Mouse (Mus musculus) spleen, embryonic (tissue): Measurements from ENCODE around the gene Lztr1.
"Not testable (repeated sequence)": the region's sequence is repeated elsewhere in the genome, so short reads cannot be mapped to it uniquely, and the experiment has no call there.

Source experiments
- CTCF ChIA-PET: fragments of 350-600 bp; sonication (Branson Sonifier 250); formaldehyde crosslinking; loops from one replicate; lab custom pipeline; 2022; lab: Charles Lee

The Lztr1 gene

GRCm38 (mm10) chr16:17502681-17503080 lies 5.8 kb upstream of the Lztr1 start:
- CTCF ChIA-PET, result interaction anchor here (0.6 kb wide), 1 partner anchor 32 kb away, joined by 9 read pairs; no protein-coding TSS in a partner anchor

GRCm38 (mm10) chr16:17507018-17507552 lies 1.4 kb upstream of the Lztr1 start:
- CTCF ChIA-PET, result no interaction called here

DNA sequence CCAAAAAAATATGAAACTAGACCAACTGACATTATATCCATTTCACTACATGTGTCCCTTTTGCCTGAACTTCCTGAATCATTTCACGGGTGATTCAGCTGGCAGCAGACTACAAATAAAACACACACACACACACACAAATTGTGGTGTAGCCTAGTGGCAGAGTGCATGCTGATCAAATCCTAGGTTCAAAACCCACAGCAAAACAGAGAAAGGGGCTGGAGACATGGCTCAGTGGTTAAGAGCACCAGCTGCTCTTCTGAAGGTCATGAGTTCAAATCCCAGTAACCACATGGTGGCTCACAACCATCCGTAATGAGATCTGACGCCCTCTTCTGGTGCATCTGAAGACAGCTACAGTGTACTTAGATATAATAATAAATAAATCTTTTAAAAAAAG lies 457 bp upstream of the Lztr1 start:
- CTCF ChIA-PET, result not testable (repeated sequence)

DNA sequence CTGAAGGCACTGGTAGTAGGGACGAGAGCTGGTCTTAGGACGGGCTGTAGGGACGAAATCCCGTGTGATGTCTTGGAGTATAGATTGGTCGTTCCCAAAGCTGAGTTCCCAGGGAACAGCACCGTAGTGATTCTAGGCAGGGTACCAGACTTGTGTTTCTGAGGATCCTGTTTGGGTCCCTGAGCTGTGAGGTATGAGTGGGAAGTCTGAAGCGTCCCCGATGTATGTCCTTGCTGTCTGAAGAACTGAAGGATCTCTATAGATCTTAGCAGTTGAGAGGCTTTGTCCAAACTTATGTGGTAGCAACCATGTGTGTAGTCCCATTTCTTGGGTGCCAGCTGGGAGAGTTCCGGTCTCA lies 731 bp downstream of the Lztr1 start:
- CTCF ChIA-PET, result interaction anchor here (0.8 kb wide), 1 partner anchor 19 kb away, joined by 3 read pairs; the partner anchor contains the start of gene Aifm3

GRCm38 (mm10) chr16:17510143-17510542 lies 1.7 kb downstream of the Lztr1 start:
- CTCF ChIA-PET, result no interaction called here

DNA sequence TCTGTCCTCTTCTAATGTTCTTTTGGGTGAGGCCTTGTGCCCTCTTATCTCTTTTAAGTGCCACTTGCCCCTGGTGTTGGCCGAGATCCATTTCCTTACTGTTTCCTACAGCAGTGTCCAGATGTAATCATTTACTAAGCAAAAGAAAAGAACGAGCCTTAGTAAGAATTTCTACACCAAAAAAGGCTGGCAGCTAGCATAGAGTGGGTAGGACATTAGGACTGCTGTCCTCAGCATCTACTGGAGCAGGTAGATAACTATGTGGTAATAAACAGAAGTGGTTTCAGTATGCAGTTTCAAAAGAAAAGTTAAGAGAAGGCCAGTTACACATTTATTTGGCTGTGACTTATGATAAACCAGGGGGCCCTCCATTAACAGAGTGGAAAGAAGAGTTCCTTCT lies 2.2 kb downstream of the Lztr1 start:
- CTCF ChIA-PET, result no interaction called here

DNA sequence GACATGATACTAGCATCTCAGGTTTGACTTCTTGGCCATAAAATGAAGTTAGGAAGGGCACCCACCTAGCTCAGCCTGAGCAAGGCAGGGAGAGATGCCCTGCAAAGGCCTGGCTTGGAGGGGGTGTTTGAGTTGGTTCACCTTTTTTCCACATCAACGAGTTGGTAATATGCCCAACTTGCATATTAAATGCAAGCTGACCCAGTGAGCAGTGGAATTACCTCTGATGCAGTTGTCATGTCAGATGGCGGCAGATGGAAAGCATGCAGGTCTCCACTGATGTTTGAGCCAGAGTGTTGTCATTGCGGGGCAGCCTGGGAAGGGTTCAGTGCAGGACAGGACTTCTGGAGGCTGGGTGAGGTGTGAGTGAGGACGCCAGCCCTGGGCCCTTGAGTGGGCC lies 2.9 kb downstream of the Lztr1 start:
- CTCF ChIA-PET, result interaction anchor here (0.5 kb wide), 1 partner anchor 300 kb away, joined by 11 read pairs; no protein-coding TSS in a partner anchor

GRCm38 (mm10) chr16:17518910-17519309 lies 10.4 kb downstream of the Lztr1 start:
- CTCF ChIA-PET, result interaction anchor here (0.7 kb wide), 1 partner anchor 11 kb away, joined by 3 read pairs; no protein-coding TSS in a partner anchor

DNA sequence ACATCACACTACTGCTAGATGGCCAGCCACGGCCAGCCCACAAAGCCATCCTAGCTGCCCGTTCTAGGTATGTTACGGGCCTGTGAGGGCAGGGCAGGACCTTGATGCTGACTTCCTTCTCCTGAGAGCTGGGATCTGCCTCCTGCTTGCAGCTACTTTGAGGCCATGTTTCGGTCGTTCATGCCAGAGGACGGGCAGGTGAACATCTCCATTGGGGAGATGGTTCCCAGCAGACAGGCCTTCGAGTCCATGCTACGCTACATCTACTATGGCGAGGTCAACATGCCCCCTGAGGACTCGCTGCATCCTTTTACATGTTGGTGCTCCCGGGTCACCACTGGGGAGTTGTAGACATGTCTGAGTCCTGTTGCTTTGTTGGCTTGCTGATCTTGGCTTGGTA lies 15.7 kb downstream of the Lztr1 start:
- CTCF ChIA-PET, result no interaction called here

DNA sequence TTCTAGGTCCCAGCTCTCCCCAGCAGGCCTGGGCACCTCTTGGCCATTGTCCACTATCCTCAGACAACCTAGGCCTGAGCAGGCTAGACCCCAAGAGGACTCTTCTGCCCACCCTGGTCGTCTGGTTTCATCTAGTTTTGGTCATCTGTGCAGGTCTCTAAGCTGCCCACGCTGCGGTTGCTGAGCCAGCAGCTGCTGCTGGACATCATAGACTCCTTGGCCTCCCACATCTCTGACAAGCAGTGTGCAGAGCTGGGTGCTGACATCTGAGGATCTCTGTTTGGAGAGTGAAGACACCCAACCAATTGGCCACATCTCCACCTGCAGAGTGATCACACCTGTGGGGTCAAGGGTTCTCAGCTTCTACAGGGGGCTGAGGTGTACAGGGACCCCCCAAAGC lies 17.0 kb downstream of the Lztr1 start:
- CTCF ChIA-PET, result no interaction called here

GRCm38 (mm10) chr16:17526223-17526622 lies 17.7 kb downstream of the Lztr1 start:
- CTCF ChIA-PET, result no interaction called here

DNA sequence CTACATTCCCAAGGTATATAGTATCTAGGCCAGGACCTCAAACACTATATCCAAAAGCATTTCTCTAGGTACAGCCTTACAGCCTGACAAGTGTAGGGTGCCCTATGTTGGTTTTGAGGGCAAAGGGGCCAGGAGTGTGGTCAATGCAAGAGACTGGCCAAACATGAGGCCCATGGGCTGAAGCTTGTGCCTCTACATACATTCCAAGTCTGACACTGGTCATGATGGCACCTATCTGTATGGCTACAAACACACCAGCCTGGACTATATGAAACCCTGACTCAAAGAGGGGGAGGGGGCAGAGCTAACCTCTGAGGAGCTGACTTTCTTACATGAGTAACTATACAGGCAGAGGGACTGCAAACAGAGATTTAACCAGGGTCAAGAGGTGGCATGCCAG lies 19.1 kb downstream of the Lztr1 start:
- CTCF ChIA-PET, result no interaction called here

GRCm38 (mm10) chr16:17528276-17528675 lies 19.8 kb downstream of the Lztr1 start:
- CTCF ChIA-PET, result no interaction called here

DNA sequence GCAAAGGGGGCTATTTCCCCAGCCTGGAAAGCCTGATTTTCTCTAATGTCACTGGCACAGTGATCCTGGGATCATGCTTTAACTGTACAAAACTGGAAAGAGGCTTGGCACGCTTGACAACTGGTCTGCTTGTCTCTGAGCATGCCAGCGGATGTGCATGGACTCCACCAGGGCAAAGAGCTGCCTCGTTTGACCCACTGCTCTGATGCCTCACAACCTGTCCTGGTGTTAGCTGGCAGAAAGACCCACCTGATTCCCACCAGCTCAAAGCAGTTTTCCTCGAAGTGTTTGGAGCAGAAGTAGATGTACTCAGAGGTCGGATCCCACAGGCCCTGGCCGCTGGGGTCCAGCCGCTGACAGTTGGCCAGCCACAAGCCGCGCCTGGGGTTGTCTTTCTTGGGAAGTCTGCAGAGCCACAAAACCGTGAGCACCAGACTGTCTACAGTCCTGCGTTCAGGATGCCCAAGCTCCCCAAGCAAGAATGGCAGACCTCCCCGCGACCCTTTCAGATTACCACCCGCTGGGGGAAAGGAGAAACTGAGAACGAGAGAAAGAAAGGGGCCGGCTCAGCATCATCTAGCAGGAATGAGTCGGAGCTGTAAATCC lies 21.6 kb downstream of the Lztr1 start:
- CTCF ChIA-PET, result interaction anchor here (0.6 kb wide), 1 partner anchor 11 kb away, joined by 3 read pairs; no protein-coding TSS in a partner anchor

DNA sequence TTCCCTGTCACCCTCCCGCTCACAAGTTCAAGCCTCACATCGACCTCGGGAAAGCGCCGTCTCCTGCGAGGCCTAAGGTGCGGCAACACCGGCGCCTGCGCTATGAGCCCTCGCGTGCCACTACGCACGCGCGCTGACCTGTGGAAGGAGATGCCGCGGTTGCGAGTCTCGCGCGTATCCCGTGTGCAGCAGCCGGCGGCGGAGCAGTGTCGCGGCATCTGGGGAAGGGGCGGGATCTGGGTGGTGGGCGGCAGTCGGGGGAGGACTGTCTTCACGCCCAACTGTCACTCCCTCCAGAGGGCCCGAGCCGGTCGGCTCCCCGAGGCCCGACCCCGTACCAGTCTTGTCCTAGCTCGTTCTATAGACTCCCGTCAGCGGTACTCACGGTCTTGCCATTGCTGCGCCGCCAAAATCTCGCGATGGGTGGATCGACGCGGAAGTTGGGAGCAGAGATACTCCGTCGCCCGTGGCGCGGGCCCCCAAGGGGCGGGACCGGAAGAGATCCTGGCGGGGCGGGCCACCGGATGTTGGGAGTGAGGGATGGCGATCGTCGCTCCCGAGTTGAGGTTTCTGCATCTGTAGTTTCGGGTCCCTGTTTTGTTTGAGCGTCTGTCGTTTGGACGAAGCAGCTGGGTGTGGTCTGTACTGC lies 22.3 kb downstream of the Lztr1 start, which contains the start of gene Thap7:
TSS of gene Thap7 (minus strand) at position 497 of the 649 bp plus-strand sequence.
- CTCF ChIA-PET, result interaction anchor here (0.6 kb wide), 1 partner anchor 12 kb away, joined by 3 read pairs; no protein-coding TSS in a partner anchor

GRCm38 (mm10) chr16:17532271-17532670 lies 23.8 kb downstream of the Lztr1 start:
- CTCF ChIA-PET, result no interaction called here

DNA sequence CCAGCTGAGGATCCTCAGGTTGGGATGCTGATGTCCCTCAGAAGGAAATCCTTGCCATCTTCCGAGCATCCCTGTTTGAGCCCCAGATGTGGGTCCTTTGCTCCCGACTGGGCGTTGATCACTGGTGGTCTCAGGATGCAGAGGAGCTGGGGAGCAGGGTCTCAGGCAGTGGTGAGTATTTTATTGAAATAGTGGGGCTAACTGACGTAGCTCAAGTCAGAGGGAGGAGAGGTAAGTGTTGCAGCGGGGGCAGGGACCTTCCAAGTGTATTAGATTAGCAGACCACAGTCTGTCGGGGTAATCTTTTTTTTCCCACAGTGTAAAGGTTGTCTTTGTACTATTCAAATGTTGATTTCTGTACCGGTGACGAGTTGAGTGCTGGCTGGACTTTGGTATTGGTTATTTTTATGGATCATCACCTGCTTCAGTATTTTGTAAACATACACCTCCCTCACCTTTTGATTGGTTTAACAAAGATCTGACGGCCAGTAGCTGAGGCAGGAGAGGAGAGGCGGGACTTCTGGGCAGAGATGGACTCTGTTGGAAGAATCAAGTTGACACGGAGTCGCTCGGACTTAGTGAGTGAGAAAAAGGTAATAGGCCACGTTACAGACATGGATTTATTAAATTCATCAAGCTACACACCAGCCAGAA lies 24.3 kb downstream of the Lztr1 start:
- CTCF ChIA-PET, result no interaction called here

GRCm38 (mm10) chr16:17536584-17536983 lies 28.1 kb downstream of the Lztr1 start:
- CTCF ChIA-PET, result no interaction called here

DNA sequence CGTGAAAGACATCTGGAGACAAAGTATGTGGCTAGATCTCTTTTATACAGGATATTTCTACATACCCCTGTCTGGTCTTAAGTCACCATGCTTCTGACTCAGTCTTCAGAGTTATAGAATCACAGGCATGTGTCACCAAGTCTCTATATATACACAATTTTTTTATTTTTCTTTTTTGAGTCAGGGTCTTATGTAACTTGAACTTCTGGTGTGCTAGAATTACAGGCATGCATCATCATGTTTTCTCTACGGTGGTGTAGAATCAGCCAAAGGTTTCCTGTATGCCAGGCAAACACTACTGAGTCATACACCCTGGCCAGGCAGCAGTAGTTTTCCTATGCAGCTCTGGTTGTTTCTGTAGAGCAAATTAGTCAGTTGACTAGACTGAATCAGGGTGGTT lies 34.1 kb downstream of the Lztr1 start:
- CTCF ChIA-PET, result no interaction called here

DNA sequence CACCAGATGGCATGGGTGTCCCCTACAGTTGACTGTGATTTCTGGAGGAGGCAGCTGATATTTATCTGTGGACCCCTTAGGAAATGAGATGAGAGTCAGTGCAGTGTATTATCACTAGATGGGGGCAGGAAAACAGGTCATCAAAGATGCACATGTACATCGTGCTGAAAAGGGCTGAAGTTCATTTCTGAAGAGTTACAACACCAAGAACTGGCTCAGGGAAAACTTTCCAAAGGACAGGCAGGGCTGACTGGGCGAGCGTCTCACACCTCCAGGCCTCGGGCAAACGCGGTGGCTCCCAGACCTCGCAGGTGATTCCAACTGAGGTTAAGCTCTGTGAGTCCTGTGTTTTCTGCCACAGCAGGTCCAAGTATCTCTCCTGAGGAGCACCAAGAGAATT lies 44.3 kb downstream of the Lztr1 start:
- CTCF ChIA-PET, result no interaction called here

DNA sequence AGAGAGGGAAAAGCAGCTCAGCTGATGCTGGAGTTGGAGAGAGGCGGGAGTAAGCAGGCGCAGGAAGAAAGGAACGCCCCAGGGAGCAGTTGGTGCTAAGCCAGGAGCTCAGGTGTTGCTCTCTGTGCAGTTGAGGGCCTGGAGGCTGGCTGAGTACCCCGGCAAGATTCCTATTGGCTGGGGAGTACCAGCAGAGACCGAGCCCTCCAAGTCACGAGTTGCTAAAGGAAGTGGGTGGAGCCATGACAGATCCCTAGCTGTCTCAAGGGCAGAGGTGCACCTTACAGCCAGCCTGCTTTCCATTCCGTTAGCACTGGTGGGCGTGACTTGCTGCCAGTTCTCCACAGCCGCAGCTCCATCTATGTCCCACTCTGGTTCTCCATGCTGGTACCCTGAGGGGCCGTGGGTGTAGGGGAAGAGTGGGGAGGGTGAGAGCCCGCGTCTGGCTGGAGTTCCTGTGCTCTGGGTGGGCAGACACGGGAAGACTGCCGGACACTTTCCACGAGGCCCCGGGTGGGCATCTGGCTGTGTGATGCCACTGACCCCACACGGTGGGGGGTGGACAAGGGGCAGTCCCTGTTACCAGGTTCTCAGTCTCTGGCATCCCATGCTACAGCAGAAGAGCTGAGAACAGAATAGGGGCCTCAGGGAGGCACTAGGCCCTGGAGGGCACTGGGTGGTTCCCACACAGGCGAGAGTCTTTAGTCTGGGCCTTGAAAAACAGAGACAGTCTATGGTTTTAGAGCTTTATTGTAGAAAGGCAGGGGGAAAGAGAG lies 45.6 kb downstream of the Lztr1 start:
- CTCF ChIA-PET, result interaction anchor here (0.6 to 0.7 kb wide), 2 partner anchors 95 to 409 kb away, joined by 3 to 4 read pairs; no protein-coding TSS in a partner anchor
